Mouse (Mus musculus) E14TG2a.4 (cell line): ENCODE data around the gene Ulk3.

Source experiments
- CTCF ChIP-seq: conservative IDR thresholded peaks from 2 replicates; pipeline ENCODE4 v1.5.1; 2014; ENCODE audit warnings: low read length
- POU5F1 ChIP-seq: IDR thresholded peaks from 2 replicates; pipeline ENCODE4 v1.6.1; 2014; ENCODE audit warnings: low read length, borderline replicate concordance

GRCm38 (mm10) chr9:57633481-57634024 is 44.3 kb downstream of the Ulk3 start:
- TF ChIP-seq CTCF = no peak
- no peak for TF ChIP-seq POU5F1
